Mouse (Mus musculus) brain, embryonic 14.5 days (tissue): ENCODE data around the gene Nfkb1.

ENCODE experiments used
- CTCF ChIP-seq: fragments of 200-500 bp; IDR thresholded peaks from 2 replicates; pipeline ENCODE4 v1.5.1; 2012; ENCODE audit warnings: inconsistent platforms, mild to moderate bottlenecking, moderate library complexity, borderline replicate concordance; ENCODE audit not compliant: insufficient read depth, insufficient read length; ENCODE audit errors: extremely low read depth
- POLR2A ChIP-seq: fragments of 200-500 bp; IDR thresholded peaks from 2 replicates; pipeline ENCODE4 v1.6.1; 2012; ENCODE audit warnings: mild to moderate bottlenecking, inconsistent platforms, borderline replicate concordance; ENCODE audit not compliant: poor library complexity, insufficient read depth, insufficient read length, severe bottlenecking; ENCODE audit errors: extremely low read depth

GRCm38 (mm10) chr3:135687965-135688364 is 3.4 kb downstream of the Nfkb1 start:
- TF ChIP-seq POLR2A = no peak
- no peak for TF ChIP-seq CTCF
